Mouse (Mus musculus) heart, adult 2 months (tissue): ENCODE measurements around the gene Slc22a18. TPM values are rescaled to one million over a fixed set of nuclear protein-coding genes. Genes with fewer than 3 reads are reported as not detected.

Experiments
- DNase-seq, 2 experiments: peaks; one replicate each; pipeline ENCODE4 v3.0.0; 2021
- H3K27ac ChIP-seq: fragments of 200-600 bp; 2 replicates; pipeline ENCODE4 v1.8.1; 2022
- H3K27me3 ChIP-seq: fragments of 200-500 bp; 2 replicates; pipeline ENCODE4 v1.6.1; 2012; ENCODE audit warnings: mild to moderate bottlenecking, low read length, inconsistent platforms, mixed read lengths; ENCODE audit not compliant: control insufficient read depth, insufficient read depth
- H3K36me3 ChIP-seq: fragments of 200-500 bp; 2 replicates; pipeline ENCODE4 v1.6.1; 2012; ENCODE audit warnings: low read length, inconsistent platforms; ENCODE audit not compliant: control insufficient read depth, insufficient read depth
- H3K4me1 ChIP-seq: fragments of 200-500 bp; 2 replicates; pipeline ENCODE4 v1.6.1; 2011; ENCODE audit warnings: low read length; ENCODE audit not compliant: control insufficient read depth, insufficient read depth
- H3K4me3 ChIP-seq: fragments of 200-600 bp; 2 replicates; pipeline ENCODE4 v1.8.1; 2022
- H3K79me2 ChIP-seq: fragments of 200-500 bp; replicated peaks from 2 replicates; pipeline ENCODE4 v1.6.1; 2012; ENCODE audit warnings: mild to moderate bottlenecking, inconsistent platforms, low read length, moderate library complexity, mixed read lengths; ENCODE audit not compliant: control insufficient read depth, insufficient read depth
- H3K9ac ChIP-seq: fragments of 200-500 bp; 2 replicates; pipeline ENCODE4 v1.6.1; 2012; ENCODE audit warnings: low read depth, mild to moderate bottlenecking, control low read depth, inconsistent platforms, low read length, mixed read lengths
- CTCF ChIP-seq: fragments of 200-600 bp; IDR thresholded peaks from 2 replicates; pipeline ENCODE4 v1.8.1; 2022; ENCODE audit warnings: antibody characterized with exemption, mild to moderate bottlenecking, moderate library complexity
- EP300 ChIP-seq: fragments of 200-500 bp; IDR thresholded peaks from 2 replicates; pipeline ENCODE4 v1.6.1; 2011; ENCODE audit warnings: low read depth, low read length, control low read depth; ENCODE audit not compliant: insufficient read depth
- POLR2A ChIP-seq: fragments of 200-500 bp; IDR thresholded peaks from 2 replicates; pipeline ENCODE4 v1.6.1; 2011; ENCODE audit warnings: mild to moderate bottlenecking, low read depth, low read length, control low read depth; ENCODE audit not compliant: insufficient read depth
- WGBS: fragments of 180-500 bp; shearing (Covaris S2); methylation state at CpG from one replicate; pipeline ENCODE4 v1.1.7; 2018; 5-methylcytosine and 5-hydroxymethylcytosine counted together
- intact Hi-C: fragments of 180-260 bp; cut with DNase I; formaldehyde crosslinking; loops from one replicate; pipeline ENCODE4 v1.15.1; 2025
- polyA plus RNA-seq: library from polyadenylated mRNA; depleted of rRNA; stranded (reverse); fragments of >200 nt; gene quantifications from 2 replicates; pipeline ENCODE4 v1.2.3, GENCODE M21; 2012
- total RNA-seq, 2 experiments: library from RNA; stranded (reverse); gene quantifications; 2 replicates each; pipeline ENCODE4 v1.2.3; 2021

Gene Slc22a18
- total and polyA plus RNA-seq, 3 experiments, result 0.36 to 2.5 (median 0.42) TPM

GRCm38 (mm10) chr7:143464811-143465560 lies 8.6 kb upstream of the Slc22a18 start:
- DNase-seq, result peak; percentile 54 to 68
- no peak for TF ChIP-seq EP300
- no peak for TF ChIP-seq POLR2A
- no peak overlapping the region for H3K27ac ChIP-seq
- no peaks in the 10 kb centered on the region for H3K36me3 ChIP-seq
- H3K79me2 ChIP-seq, result no peaks in the 10 kb centered on the region
- WGBS, result 20% methylated on average over 53 of the region's 56 CpGs
- peaks cover 1% of the 10 kb centered on the region; the same call in 1 of the 2 replicates for H3K4me1 ChIP-seq
- H3K4me3 ChIP-seq, result peak overlapping the region; percentile 43
- no peak overlapping the region; the same call in 1 of the 2 replicates for H3K9ac ChIP-seq
- intact Hi-C loops, result loop anchor here (5.0 to 10.0 kb wide), 3 partner anchors 168 to 570 kb away; partner anchors contain the start of gene Tspan32
- 0 out of 2 replicates have a peak, but pooled peaks cover 2% of the 10 kb centered on the region for H3K27me3 ChIP-seq

GRCm38 (mm10) chr7:143466099-143466677 lies 7.3 kb upstream of the Slc22a18 start:
- no peak overlapping the region for H3K4me3 ChIP-seq
- 33% methylated on average over 14 of the region's 14 CpGs for whole genome bisulfite sequencing
- H3K36me3 ChIP-seq, result no peaks in the 10 kb centered on the region
- H3K9ac ChIP-seq, result no peak overlapping the region
- intact Hi-C loops, result loop anchor here (1.0 to 10.0 kb wide), 4 partner anchors 313 to 571 kb away; partner anchors contain the start of genes Trpm5 and Tspan32
- no peaks in the 10 kb centered on the region for H3K27me3 ChIP-seq
- H3K79me2 ChIP-seq, result no peaks in the 10 kb centered on the region
- H3K4me1 ChIP-seq, result 0 out of 2 replicates have a peak, but pooled peaks cover 1% of the 10 kb centered on the region
- DNase-seq, result peak; percentile 79 to 90
- H3K27ac ChIP-seq, result no peak overlapping the region
- TF ChIP-seq POLR2A, result no peak
- TF ChIP-seq CTCF, result peak; percentile 98
- TF ChIP-seq EP300, result peak; percentile 76; the same call in 1 of the 2 replicates

GRCm38 (mm10) chr7:143467714-143468113 lies 5.8 kb upstream of the Slc22a18 start:
- Histone ChIP-seq H3K9ac (no peak overlapping the region), H3K4me1 (0 out of 2 replicates have a peak, but pooled peaks cover 1% of the 10 kb centered on the region), H3K79me2 (no peaks in the 10 kb centered on the region), H3K36me3 (no peaks in the 10 kb centered on the region), H3K27me3 (no peaks in the 10 kb centered on the region), H3K27ac (no peak overlapping the region), H3K4me3 (no peak overlapping the region)
- WGBS, result 47% methylated on average over 6 of the region's 6 CpGs
- no peak for DNase-seq
- TF ChIP-seq POLR2A (no peak), EP300 (no peak), CTCF (no peak)
- intact Hi-C loops, result loop anchor here (5.0 to 10.0 kb wide), 2 partner anchors 460 to 573 kb away; partner anchors contain the start of gene Tspan32

DNA sequence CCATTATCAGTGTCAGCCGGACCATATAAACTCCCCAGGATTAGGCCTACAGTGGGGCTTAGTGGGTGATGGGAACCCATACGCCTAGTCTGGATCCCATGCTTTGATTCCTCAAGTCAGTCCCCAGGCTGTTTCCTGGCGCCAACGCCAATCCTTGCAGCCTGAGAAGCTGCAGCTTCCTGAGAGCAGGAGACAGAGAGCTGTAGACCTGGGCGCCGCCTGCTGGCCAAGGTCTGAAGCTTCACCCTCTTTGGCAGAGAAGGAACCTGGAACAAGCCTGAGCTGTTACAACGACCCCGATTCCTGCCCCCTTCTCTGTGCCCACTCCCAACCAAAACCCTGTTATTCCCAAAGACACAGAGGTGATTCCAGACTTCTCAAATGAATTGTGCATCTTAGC lies 3.6 kb upstream of the Slc22a18 start:
- Histone ChIP-seq H3K9ac (no peak overlapping the region), H3K4me1 (peaks cover 6% of the 10 kb centered on the region), H3K27ac (no peak overlapping the region), H3K4me3 (no peak overlapping the region), H3K79me2 (no peaks in the 10 kb centered on the region), H3K27me3 (no peaks in the 10 kb centered on the region), H3K36me3 (no peaks in the 10 kb centered on the region)
- WGBS, result 8% methylated on average over 8 of the region's 8 CpGs
- TF ChIP-seq CTCF (peak; percentile 98), POLR2A (no peak)
- intact Hi-C loops, result loop anchor here (1.0 to 10.0 kb wide), 4 partner anchors 37 to 575 kb away; partner anchors contain the start of gene Tspan32
- DNase-seq, result peak; percentile 70 to 83

DNA sequence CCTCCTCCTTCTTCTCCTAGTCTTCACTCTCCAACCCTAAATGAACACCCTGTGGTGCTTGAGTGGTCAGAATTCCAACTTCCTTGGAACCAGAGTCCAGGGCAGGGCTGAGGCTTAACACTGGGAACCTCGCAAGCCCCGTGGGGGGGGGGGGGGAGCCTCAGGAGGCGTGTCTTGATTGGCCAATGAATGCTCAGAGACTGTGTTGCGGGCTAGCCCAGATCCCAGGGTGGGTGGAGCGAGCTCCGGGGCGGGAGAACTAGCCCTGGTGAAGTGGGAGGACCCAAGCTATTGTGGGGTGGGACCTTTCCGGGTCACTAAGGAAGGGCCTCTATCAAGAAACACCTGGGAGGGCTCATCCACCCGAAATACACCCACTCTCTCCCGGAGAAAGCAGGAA lies 1.3 kb downstream of the Slc22a18 start:
- intact Hi-C loops, result loop anchor here (5.0 kb wide), 1 partner anchor 32 kb away; no protein-coding TSS in a partner anchor
- DNase-seq, result no peak
- WGBS, result 43% methylated on average over 10 of the region's 10 CpGs
- Histone ChIP-seq H3K27ac (no peak overlapping the region), H3K4me3 (no peak overlapping the region), H3K79me2 (no peaks in the 10 kb centered on the region), H3K27me3 (no peaks in the 10 kb centered on the region), H3K9ac (no peak overlapping the region), H3K36me3 (no peaks in the 10 kb centered on the region), H3K4me1 (peaks cover 6% of the 10 kb centered on the region)
- TF ChIP-seq POLR2A (no peak), CTCF (no peak), EP300 (no peak)
